Mouse (Mus musculus): ENCODE results near the gene E130218I03Rik. TPM values are rescaled to one million over a fixed set of nuclear protein-coding genes. Genes with fewer than 3 reads are reported as not detected.

Gene E130218I03Rik
- polyA plus RNA-seq, 1 experiment from 2014 or later = 0.13 TPM

GRCm38 (mm10) chr4:134292067-134292466 lies 48.6 kb downstream of the E130218I03Rik start:
- H3K4me1 ChIP-seq (ENCODE audit: control insufficient read depth, low read depth, low read length) = peaks cover 10% of the 10 kb centered on the region
- H3K27ac ChIP-seq (ENCODE audit: low read length) = no peak overlapping the region
- no peak for ATAC-seq (ENCODE audit: low read depth)
- 22% methylated on average over 7 of the region's 7 CpGs for WGBS (ENCODE audit: insufficient replicate concordance)
- H3K9me3 ChIP-seq (replicated peaks; ENCODE audit: control insufficient read depth, low read length) = peaks cover 3% of the 10 kb centered on the region; the same call in 1 of the 2 replicates
- peaks cover 8% of the 10 kb centered on the region; the same call in 1 of the 2 replicates for H3K27me3 ChIP-seq (ENCODE audit: control insufficient read depth, insufficient read depth, low read depth, low read length)
- H3K4me3 ChIP-seq (ENCODE audit: low read depth, low read length) = no peak overlapping the region
- H3K9ac ChIP-seq (ENCODE audit: low read depth, low read length) = no peak overlapping the region
- H3K4me2 ChIP-seq (ENCODE audit: low read depth, low read length) = no peak overlapping the region
- no peaks in the 10 kb centered on the region for H3K36me3 ChIP-seq (ENCODE audit: control insufficient read depth, insufficient read depth)

GRCm38 (mm10) chr4:134293061-134293691 lies 49.7 kb downstream of the E130218I03Rik start:
- H3K9ac ChIP-seq (ENCODE audit: low read depth, low read length) = no peak overlapping the region
- H3K27ac ChIP-seq (ENCODE audit: low read length) = no peak overlapping the region
- peaks cover 8% of the 10 kb centered on the region; the same call in 1 of the 2 replicates for H3K27me3 ChIP-seq (ENCODE audit: control insufficient read depth, insufficient read depth, low read depth, low read length)
- 56% methylated on average over 18 of the region's 18 CpGs for WGBS (ENCODE audit: insufficient replicate concordance)
- peaks cover 7% of the 10 kb centered on the region for H3K4me1 ChIP-seq (ENCODE audit: control insufficient read depth, low read depth, low read length)
- no peak for ATAC-seq (ENCODE audit: low read depth)
- peaks cover 3% of the 10 kb centered on the region; the same call in 1 of the 2 replicates for H3K9me3 ChIP-seq (replicated peaks; ENCODE audit: control insufficient read depth, low read length)
- no peak overlapping the region for H3K4me2 ChIP-seq (ENCODE audit: low read depth, low read length)
- no peaks in the 10 kb centered on the region for H3K36me3 ChIP-seq (ENCODE audit: control insufficient read depth, insufficient read depth)
- H3K4me3 ChIP-seq (ENCODE audit: low read depth, low read length) = no peak overlapping the region

GRCm38 (mm10) chr4:134293692-134294163 lies 50.3 kb downstream of the E130218I03Rik start:
- no peak overlapping the region for H3K4me2 ChIP-seq (ENCODE audit: low read depth, low read length)
- H3K27me3 ChIP-seq (ENCODE audit: control insufficient read depth, insufficient read depth, low read depth, low read length) = peaks cover 8% of the 10 kb centered on the region; the same call in 1 of the 2 replicates
- no peak overlapping the region for H3K27ac ChIP-seq (ENCODE audit: low read length)
- no peak overlapping the region for H3K4me3 ChIP-seq (ENCODE audit: low read depth, low read length)
- H3K9me3 ChIP-seq (replicated peaks; ENCODE audit: control insufficient read depth, low read length) = peaks cover 3% of the 10 kb centered on the region; the same call in 1 of the 2 replicates
- 36% methylated on average over 9 of the region's 9 CpGs for WGBS (ENCODE audit: insufficient replicate concordance)
- peaks cover 2% of the 10 kb centered on the region for H3K4me1 ChIP-seq (ENCODE audit: control insufficient read depth, low read depth, low read length)
- no peak for ATAC-seq (ENCODE audit: low read depth)
- no peaks in the 10 kb centered on the region for H3K36me3 ChIP-seq (ENCODE audit: control insufficient read depth, insufficient read depth)
- no peak overlapping the region for H3K9ac ChIP-seq (ENCODE audit: low read depth, low read length)

Other genes starting within 250 kb of the E130218I03Rik start
- gene Dhdds, start 242.7 kb upstream of the E130218I03Rik start, polyA plus RNA-seq (2015; fragmentation: Nextera tagmentation; extraction: Ambion mirVana) = 17.4 and 20.2 TPM in 2 replicates
- gene Lin28a, start 224.8 kb upstream of the E130218I03Rik start, polyA plus RNA-seq (2015; fragmentation: Nextera tagmentation; extraction: Ambion mirVana) = 1.1 and 1.5 TPM in 2 replicates
- gene Zfp683, start 189.8 kb upstream of the E130218I03Rik start, polyA plus RNA-seq (2015; fragmentation: Nextera tagmentation; extraction: Ambion mirVana) = not detected in 2 replicates
- 0.61 and 0.68 TPM in 2 replicates for gene Crybg2, start 182.8 kb upstream of the E130218I03Rik start, polyA plus RNA-seq (2015; fragmentation: Nextera tagmentation; extraction: Ambion mirVana)
- 56.1 and 56.8 TPM in 2 replicates for gene Cd52, start 148.6 kb upstream of the E130218I03Rik start, polyA plus RNA-seq (2015; fragmentation: Nextera tagmentation; extraction: Ambion mirVana)
- gene Ubxn11, start 141.1 kb upstream of the E130218I03Rik start, polyA plus RNA-seq (2015; fragmentation: Nextera tagmentation; extraction: Ambion mirVana) = 1.3 TPM in 2 replicates
- 142 and 161 TPM in 2 replicates for gene Sh3bgrl3, start 114.9 kb upstream of the E130218I03Rik start, polyA plus RNA-seq (2015; fragmentation: Nextera tagmentation; extraction: Ambion mirVana)
- 42.3 and 47.7 TPM in 2 replicates for gene Cep85, start 56.5 kb upstream of the E130218I03Rik start, polyA plus RNA-seq (2015; fragmentation: Nextera tagmentation; extraction: Ambion mirVana)
- gene Gm7534, start 40.7 kb upstream of the E130218I03Rik start, polyA plus RNA-seq (2015; fragmentation: Nextera tagmentation; extraction: Ambion mirVana) = not detected in 2 replicates
- not detected in 2 replicates for gene Catsper4, start 16.3 kb upstream of the E130218I03Rik start, polyA plus RNA-seq (2015; fragmentation: Nextera tagmentation; extraction: Ambion mirVana)
- gene Cnksr1, start 5.3 kb upstream of the E130218I03Rik start, polyA plus RNA-seq (2015; fragmentation: Nextera tagmentation; extraction: Ambion mirVana) = 0.06 and 0.07 TPM in 2 replicates
- 4.0 and 4.5 TPM in 2 replicates for gene Zfp593, start 1.9 kb downstream of the E130218I03Rik start, polyA plus RNA-seq (2015; fragmentation: Nextera tagmentation; extraction: Ambion mirVana)
- not detected in 2 replicates for gene Gm30191, start 3.3 kb downstream of the E130218I03Rik start, polyA plus RNA-seq (2015; fragmentation: Nextera tagmentation; extraction: Ambion mirVana)
- 0.78 and 0.79 TPM in 2 replicates for gene Grrp1, start 10.4 kb downstream of the E130218I03Rik start, polyA plus RNA-seq (2015; fragmentation: Nextera tagmentation; extraction: Ambion mirVana)
- 10.4 and 11.9 TPM in 2 replicates for gene Pdik1l, start 44.2 kb downstream of the E130218I03Rik start, polyA plus RNA-seq (2015; fragmentation: Nextera tagmentation; extraction: Ambion mirVana)
- gene Trim63, start 71.5 kb downstream of the E130218I03Rik start, polyA plus RNA-seq (2015; fragmentation: Nextera tagmentation; extraction: Ambion mirVana) = 0.25 and 0.28 TPM in 2 replicates
- gene Slc30a2, start 99.5 kb downstream of the E130218I03Rik start, polyA plus RNA-seq (2015; fragmentation: Nextera tagmentation; extraction: Ambion mirVana) = 0.02 and 0.12 TPM in 2 replicates
- 0.21 and 0.25 TPM in 2 replicates for gene Extl1, start 140.2 kb downstream of the E130218I03Rik start, polyA plus RNA-seq (2015; fragmentation: Nextera tagmentation; extraction: Ambion mirVana)
- gene Pafah2, start 152.7 kb downstream of the E130218I03Rik start, polyA plus RNA-seq (2015; fragmentation: Nextera tagmentation; extraction: Ambion mirVana) = 6.6 and 8.2 TPM in 2 replicates
- 360 and 407 TPM in 2 replicates for gene Stmn1, start 224.7 kb downstream of the E130218I03Rik start, polyA plus RNA-seq (2015; fragmentation: Nextera tagmentation; extraction: Ambion mirVana)